ENCODE assay signal across 9 mouse cellular contexts in the genomic region with DNA sequence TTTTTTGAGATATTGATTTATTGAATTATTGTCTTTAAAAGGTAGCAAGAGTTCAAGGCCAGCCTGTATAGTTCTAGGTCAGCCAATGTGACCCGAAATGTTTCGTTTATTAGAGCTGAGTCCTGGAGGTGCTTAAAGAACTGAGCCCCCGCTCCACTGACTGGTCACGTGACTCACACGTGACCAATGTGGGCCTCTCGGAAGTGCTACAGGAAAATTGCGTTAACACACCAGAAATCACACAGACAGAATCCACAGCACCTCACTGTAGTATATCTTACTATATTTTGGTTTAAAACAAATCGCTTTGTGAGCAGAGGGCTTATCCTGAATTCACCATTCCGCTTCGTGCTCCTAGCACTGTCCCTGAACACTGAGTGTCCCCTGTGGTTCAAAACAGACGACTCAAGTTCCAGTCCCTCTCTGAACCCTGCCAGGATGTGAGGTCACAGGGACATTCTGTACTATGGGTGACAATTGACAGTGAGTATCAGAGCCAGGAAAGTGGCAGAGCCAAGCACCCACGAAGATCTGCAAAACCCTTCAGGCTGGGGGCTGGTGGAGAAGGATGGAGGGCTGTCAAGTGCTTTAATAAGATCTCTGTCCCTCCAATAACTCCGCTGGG. TPM values are rescaled to one million over a fixed set of nuclear protein-coding genes. Genes with fewer than 3 reads are reported as not detected.
DNase-seq lines count a peak whose midpoint lies in the region; ATAC-seq and TF ChIP-seq lines count a peak whose summit lies in the region.
"Had no signal": no experiment of that assay in that cellular context is flagged by ENCODE, and none has a peak within 500 bp of the region (broad histone marks: within the 10 kb centered on the region; RNA-seq: fewer than 3 reads in every experiment).

No protein-coding gene starts in this region.

- H3K4me1 ChIP-seq in hindbrain, embryonic 12.5 days = peaks cover 42% of the 10 kb centered on the region
- H3K4me1 ChIP-seq in midbrain, postnatal 0 days (ENCODE audit: insufficient read depth, low read length) = peaks cover 4% of the 10 kb centered on the region; the same call in 1 of the 2 replicates

- no peak for TF ChIP-seq CTCF in layer of hippocampus, adult 2 months (conservative IDR thresholded peaks at IDR 0.05)
- TF ChIP-seq CTCF in midbrain, postnatal 0 days (IDR thresholded peaks at IDR 0.05) = no peak

- H3K4me2 ChIP-seq in hindbrain, embryonic 12.5 days (replicated peaks) = peak overlapping the region; percentile 97
- H3K4me2 ChIP-seq in midbrain, postnatal 0 days (ENCODE audit: low read depth, low read length, poor library complexity, severe bottlenecking) = peak overlapping the region; percentile 83

- H3K27me3 ChIP-seq in hindbrain, embryonic 12.5 days = no peaks in the 10 kb centered on the region
- H3K27me3 ChIP-seq in midbrain, postnatal 0 days (ENCODE audit: insufficient read depth, low read length) = no peaks in the 10 kb centered on the region

- H3K4me3 ChIP-seq in layer of hippocampus, adult 2 months = peak overlapping the region; percentile 74
- H3K4me3 ChIP-seq in hindbrain, embryonic 12.5 days = peak overlapping the region; percentile 59
- peak overlapping the region; percentile 62 for H3K4me3 ChIP-seq in midbrain, postnatal 0 days (ENCODE audit: low read depth, low read length)

- no peaks in the 10 kb centered on the region for H3K9me3 ChIP-seq in hindbrain, embryonic 12.5 days (replicated peaks)
- no peaks in the 10 kb centered on the region for H3K9me3 ChIP-seq in midbrain, postnatal 0 days (ENCODE audit: low read length)

- H3K9ac ChIP-seq in hindbrain, embryonic 12.5 days = peak overlapping the region; percentile 73
- H3K9ac ChIP-seq in midbrain, postnatal 0 days (replicated peaks; ENCODE audit: low read length, poor library complexity, severe bottlenecking) = peak overlapping the region; percentile 82

- no peak for ATAC-seq in hindbrain, embryonic 12.5 days (ENCODE audit: low FRiP score)
- ATAC-seq in midbrain, postnatal 0 days (ENCODE audit: low FRiP score) = no peak

- WGBS in hindbrain, embryonic 12.5 days = 71% methylated on average over 13 of the region's 13 CpGs
- 57% methylated on average over 13 of the region's 13 CpGs for WGBS in midbrain, postnatal 0 days

- DNase-seq in layer of hippocampus, adult 2 months (ENCODE audit: low spot score in 2 of 2) = no peak
- DNase-seq in layer of hippocampus, adult 9-11 months = no peak
- peak; percentile 55 to 59 for DNase-seq in cerebellum, postnatal 14 days
- DNase-seq in midbrain, postnatal 0 days (ENCODE audit: low spot score) = peak; percentile 20
- no peak for DNase-seq in T-cell, adult 2 months (ENCODE audit: low spot score)
- no peak for DNase-seq in lung, postnatal 4 days
- no peak for DNase-seq in gastrocnemius, adult 8-10 months (ENCODE audit: low spot score in 2 of 2)
- DNase-seq: lung, postnatal 10 days had no signal

- peak overlapping the region; percentile 88 for H3K27ac ChIP-seq in layer of hippocampus, adult 2 months
- peak overlapping the region; percentile 7; the same call in 1 of the 2 replicates for H3K27ac ChIP-seq in hindbrain, embryonic 12.5 days
- H3K27ac ChIP-seq in midbrain, postnatal 0 days (ENCODE audit: low read depth, low read length) = 0 out of 2 replicates have a peak overlapping the region, but pooled peaks have one; percentile 77

- no peaks in the 10 kb centered on the region for H3K36me3 ChIP-seq in hindbrain, embryonic 12.5 days
- peaks cover 3% of the 10 kb centered on the region; the same call in 1 of the 2 replicates for H3K36me3 ChIP-seq in midbrain, postnatal 0 days (ENCODE audit: insufficient read depth, low read length)

RNA-seq across cellular contexts. Expression of gene Bcat1, which starts 29.6 kb away (rescaled TPM):
- total RNA-seq in layer of hippocampus, adult 2 months (2021) = 100 to 1,000 TPM in 1 of 2 experiments, 10 to 100 TPM in 1; 96.8 to 105 TPM
- 90.5 and 91.5 TPM in 2 replicates for polyA plus RNA-seq in hindbrain, embryonic 12.5 days (2016; fragmentation: Nextera tagmentation; extraction: Ambion mirVana)
- 94.2 and 96.8 TPM in 2 replicates for total RNA-seq in midbrain, postnatal 0 days (2014; rRNA removed)
- 57.0 and 63.5 TPM in 2 replicates for polyA plus RNA-seq in midbrain, postnatal 0 days (2015; fragmentation: Nextera tagmentation; extraction: Ambion mirVana)
- total RNA-seq in gastrocnemius, adult 8-10 months (2022) = 1 to 10 TPM in 2 of 4 experiments, under 1 TPM in 2; 0.02 to 1.2 (median 0.80) TPM

Comparison
In these comparisons a context has a peak if more than half of its experiments do, and no peak if none do; other contexts are left out.
1. DNase-seq: peak in cerebellum, postnatal 14 days (2 of 2) and midbrain, postnatal 0 days (single experiment); none in layer of hippocampus, adult 2 months (0 of 2), layer of hippocampus, adult 9-11 months (single experiment), T-cell, adult 2 months (single experiment), lung, postnatal 4 days (0 of 2) and gastrocnemius, adult 8-10 months (0 of 2).
2. H3K27ac ChIP-seq: peak in every context shown above with its lines; median percentile 88 in layer of hippocampus, adult 2 months; 77 in midbrain, postnatal 0 days; 7 in hindbrain, embryonic 12.5 days.
3. RNA of gene Bcat1, which starts 29.6 kb away (total RNA-seq): 96.8 to 105 TPM in layer of hippocampus, adult 2 months and 94.2 to 96.8 TPM in midbrain, postnatal 0 days; 0.02 to 1.2 TPM in gastrocnemius, adult 8-10 months; every median in the first group is over 10 times any median in the second.
4. Peak in every context shown above with its lines, with median percentiles within 50 percentile points of each other: H3K4me3 ChIP-seq.